Mouse (Mus musculus) testis, postnatal 14 days (tissue): ENCODE measurements around the gene Patz1.

Experiments
- DNase-seq: peaks from one replicate; pipeline ENCODE4 v3.0.0; 2021; ENCODE audit warnings: low spot score

The Patz1 gene

DNA sequence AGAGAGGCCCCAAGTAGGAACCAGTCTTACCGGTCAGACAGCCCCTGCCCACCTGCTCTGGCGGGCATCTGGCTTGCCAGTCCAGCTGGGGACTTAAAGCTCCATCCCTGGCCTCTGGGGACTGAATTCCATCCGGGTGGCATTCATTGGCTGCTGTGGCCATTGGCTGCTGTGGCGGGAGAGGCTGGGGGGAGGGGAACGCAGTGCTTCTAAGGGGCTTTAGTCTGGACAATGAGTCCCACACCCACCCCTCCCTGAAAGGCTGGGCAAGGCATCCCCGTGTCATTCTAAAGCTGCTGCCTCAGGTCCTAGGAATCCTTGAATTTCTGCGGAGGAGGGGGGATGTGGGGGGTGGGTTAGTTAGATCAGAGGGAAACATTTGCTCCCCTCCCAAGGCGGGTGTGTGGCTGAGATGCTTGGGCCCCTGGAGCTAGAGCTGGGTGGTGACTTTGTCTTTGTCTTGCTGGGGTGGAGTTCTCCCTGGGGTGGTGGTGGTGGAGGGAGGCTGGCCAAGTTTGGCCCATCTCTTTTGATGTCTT is 4.1 kb downstream of the Patz1 start:
- DNase-seq: no peak

DNA sequence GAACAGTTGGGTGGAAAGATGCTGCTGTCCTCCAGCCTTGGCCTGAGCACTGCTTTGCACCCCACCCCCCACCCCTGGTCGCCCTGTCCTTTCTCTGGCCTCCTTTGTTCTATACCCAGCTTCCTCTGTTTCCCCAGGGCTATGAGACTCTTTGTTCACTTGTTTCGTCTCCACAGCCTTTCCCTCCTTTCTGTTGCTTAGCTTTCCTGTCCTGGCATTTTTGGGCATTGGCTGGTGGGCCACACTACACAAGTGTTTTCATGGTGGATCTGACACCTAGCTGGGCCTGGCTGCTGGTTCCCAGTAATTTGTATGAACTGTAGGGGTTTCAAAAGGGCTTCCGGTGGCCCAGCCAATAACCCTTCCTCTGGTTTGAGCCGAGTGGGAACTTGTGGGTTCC is 4.7 kb downstream of the Patz1 start:
- DNase-seq: no peak

DNA sequence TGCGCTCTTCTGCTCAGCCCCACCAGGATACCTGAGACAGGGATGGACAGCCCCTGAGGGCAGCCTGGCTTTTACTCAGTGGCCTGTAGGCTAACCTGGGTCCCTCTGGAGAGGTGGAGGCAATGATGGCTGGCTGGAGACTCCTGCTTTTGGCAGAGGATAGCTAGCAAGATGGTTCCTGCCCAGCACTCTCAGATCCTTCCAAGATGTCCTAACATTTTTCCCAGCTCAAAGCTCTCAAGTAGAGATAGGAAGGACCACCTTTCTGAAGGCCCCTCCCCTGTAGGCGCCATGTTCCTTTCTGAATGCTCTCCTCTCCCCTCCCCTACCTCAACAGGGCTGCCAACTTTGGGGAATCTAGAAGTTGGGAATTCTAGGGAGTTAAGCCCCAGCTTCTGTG is 6.0 kb downstream of the Patz1 start:
- no peak for DNase-seq

DNA sequence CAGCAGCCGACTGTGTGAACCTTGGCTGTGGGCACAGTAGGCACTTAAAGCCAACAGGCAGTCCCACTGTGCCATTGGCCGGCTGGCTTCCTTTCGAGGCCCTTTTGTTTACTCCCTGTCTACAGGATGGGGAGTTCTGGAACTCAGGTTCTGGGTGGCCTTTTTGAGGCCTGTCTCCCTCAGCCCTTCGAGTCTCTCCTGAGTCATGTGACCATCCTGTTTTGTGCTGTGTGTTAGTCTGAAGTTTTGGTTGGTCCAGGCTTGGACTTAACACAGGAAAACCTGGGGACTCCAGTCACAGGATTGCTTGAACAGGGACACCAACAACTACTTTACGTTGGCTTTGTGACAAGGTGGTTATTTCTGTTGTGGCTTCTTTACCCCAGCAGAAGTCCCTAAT is 7.4 kb downstream of the Patz1 start:
- DNase-seq: no peak

DNA sequence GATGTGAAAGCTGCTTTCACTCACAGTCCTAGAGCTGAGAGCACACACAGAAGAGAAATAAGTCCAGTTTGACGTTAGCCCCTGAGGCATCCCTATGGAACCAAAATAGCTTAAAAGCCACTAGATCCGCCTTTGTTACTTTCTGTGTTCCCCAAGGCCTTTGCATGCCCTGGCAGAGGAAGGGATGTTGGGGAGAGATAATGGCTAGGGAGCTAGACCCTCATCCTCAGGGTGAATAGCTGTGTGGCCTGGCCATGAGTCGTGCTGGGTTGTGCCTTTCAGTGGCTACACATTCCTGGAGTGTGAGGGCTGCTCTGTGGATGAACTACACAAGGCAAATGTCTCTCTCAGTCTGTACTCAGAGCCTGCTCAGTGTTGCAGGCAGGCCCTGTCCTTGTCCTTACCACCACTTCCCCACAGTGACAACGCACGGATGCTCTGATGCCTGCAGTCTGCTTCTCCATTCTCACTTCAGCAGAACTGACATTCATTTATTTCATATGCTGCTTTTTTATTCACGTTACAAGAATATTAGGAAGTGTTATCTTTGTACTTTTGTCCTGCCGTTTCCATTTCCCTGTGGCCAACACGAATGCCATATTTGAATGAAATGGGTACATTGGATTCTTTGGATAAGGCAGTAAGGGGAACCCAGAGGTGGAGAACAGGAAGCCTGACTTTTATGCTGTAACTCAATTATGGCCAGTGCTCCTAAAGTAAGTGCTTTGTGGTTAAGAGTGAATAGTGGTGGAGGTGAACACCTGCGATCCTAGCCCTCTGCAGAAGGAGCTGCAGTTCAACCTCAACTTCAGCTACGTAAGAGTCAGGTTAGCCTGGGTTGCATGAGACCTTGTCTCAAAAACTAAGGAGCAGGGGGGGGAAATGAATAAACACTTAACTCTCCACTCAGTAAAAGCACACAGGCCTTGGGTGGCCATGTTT is 9.5 kb downstream of the Patz1 start:
- no peak for DNase-seq

DNA sequence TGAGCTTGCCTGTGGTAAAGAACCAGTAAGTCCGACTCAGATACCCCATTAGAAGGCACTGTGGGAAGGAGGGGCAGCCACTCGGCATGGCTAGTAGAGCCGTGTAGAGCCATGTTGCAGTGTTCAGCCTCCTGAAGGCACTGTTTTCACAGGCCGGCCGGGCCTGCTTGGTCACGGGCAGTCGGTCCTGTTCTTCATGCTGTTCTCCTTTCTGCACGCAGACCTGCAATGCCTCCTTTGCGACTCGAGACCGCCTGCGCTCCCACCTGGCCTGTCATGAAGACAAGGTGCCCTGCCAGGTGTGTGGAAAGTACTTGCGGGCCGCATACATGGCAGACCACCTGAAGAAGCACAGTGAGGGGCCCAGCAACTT is 10.1 kb downstream of the Patz1 start:
- no peak for DNase-seq

DNA sequence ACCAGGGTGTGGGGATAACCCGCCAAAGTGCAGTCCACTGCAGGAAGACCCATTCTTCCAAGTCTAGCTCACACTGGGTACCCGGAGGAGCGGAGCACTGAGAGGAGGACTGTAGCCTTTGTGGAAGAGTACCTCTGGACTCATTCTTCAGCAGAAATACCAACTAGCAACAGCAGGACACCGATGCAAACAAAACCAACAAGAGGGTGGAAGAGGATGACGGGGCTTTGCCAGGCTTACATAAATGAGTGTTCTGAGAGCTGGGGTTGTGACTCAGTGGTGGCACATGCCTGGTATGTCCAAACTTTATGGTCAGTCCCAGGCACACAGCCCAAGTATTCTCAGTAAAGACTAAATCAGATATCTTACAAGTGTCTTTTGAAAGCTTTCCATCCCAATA is 12.4 kb downstream of the Patz1 start:
- DNase-seq: no peak

DNA sequence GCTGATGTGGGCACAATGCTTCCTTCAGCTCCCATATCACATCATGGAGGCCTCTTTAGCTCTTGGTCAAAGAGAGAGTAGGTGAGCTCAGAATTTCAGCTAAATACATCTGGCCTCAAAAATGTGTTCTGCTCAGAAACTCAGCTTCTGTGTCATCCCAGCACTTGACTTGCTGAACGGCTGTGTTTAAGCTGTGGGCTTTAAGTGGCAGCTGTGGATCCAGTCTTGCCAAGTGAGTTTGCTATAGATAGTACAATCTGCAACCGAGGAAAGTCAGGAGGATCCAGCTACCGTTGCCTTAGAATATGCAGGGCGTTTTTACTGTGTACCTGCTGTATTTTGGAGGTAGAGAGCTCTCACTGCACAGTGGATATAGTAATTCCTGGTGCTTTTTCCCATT is 13.7 kb downstream of the Patz1 start:
- DNase-seq: no peak

DNA sequence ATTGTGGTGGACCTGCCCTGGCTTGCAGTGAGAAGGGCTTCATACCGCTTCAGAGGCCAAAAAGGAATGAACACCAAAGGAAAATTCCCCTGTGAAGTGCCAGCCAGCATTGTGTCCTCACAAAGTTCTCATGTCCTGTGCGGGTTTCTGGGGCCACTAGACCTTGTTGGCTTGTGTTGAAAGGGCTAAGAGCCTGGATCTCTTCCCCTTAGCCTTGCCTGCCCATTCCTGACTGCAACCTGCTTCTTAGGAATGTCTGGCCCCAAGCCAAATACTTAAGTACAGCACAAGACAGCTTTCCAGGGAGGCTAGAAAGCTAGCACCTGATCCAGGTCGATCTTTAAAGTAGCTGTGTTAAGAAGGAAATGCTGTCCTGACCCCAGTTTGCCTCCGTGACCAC is 14.1 kb downstream of the Patz1 start:
- DNase-seq: no peak

DNA sequence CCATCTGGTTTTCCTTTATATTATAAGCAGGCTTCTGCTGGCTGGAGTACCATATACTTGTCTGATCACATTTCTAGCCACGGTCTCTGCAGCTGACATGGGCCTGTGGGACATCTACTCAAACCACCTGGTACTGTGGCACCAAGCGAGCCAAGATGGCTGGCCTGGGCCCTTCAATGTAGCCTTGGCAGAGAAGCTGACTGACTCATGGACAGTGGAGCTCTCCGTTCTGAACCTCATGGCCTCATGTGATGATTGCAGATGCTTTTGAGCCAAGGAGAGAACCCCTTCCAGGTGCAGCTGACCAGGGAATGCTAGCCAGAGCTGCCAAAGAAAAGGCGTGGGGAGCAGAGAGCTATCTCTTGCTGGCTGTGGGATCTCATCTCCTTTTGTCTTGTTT is 17.1 kb downstream of the Patz1 start:
- no peak for DNase-seq

DNA sequence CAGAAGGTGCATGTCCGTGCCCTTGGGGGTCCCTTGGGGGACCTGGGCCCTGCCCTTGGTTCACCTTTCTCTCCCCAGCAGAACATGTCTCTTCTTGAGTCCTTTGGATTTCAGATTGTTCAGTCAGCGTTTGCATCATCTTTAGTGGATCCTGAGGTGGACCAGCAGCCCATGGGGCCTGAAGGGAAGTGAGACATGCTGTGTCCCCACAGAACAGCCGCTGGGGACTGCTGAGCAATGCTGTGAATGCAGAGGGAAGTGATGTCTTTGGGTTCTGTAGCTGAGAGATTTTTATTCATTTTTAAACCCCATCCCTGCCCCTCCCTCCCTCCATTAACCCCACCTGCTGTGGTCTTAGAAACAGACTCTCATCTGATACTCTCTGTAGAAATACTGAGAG is 19.2 kb downstream of the Patz1 start:
- DNase-seq: no peak

DNA sequence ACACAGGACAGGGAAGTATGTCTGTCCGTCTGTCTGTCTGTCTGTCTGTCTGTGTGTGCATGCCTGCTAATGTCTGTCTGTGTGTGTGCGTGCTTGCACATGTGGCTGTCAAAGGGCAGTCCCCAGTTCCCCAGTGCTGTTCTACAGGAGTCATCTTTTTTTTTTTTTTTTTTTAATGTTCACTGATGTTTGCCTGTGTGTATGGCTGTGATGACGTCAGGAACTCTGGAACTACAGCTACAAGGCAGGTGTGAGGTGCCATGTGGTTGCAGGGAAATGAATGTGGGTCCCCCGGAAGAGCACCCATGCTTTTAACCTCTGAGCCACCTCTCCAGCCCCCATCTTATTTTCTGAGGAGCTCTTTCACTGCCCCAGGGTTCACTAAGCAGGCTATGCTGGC is 21.2 kb downstream of the Patz1 start:
- no peak for DNase-seq

DNA sequence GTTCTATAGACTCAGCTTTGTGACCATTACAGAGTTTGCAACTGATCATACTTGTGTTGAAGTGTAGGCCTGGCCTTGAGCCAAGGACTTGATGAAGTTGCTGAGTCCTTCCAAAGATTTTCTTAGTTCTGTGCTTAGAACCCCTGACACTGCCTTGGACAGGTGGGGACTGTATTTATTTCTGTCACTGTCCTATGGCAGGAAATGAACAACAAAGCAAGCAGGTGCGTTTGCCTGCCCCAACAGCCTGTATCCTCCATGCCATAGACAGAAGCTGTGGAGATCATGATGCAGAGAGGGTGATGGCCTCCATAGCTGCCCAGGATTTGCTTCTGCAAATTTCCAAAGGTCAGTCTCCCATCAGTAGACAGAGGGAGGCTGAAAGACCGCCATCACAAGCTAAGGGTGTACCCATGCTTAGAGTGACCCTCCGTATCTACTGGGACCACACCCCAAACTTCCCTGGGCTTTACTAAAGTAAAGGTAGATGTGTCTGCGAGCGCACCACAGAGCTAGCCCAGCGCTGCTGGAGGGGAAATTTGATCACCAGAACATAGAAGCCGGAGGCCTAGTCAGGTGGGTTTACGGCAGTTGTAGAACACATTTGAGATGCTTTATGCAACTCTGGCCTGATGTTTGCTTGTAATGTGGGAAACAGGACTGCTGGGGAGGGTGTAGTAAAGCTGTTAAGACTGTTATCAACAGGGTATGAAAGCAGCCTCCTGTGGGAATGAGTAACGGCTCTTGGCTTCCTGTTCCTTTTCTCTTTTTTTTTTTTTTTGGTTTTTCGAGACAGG is 22.3 kb downstream of the Patz1 start:
- no peak for DNase-seq

DNA sequence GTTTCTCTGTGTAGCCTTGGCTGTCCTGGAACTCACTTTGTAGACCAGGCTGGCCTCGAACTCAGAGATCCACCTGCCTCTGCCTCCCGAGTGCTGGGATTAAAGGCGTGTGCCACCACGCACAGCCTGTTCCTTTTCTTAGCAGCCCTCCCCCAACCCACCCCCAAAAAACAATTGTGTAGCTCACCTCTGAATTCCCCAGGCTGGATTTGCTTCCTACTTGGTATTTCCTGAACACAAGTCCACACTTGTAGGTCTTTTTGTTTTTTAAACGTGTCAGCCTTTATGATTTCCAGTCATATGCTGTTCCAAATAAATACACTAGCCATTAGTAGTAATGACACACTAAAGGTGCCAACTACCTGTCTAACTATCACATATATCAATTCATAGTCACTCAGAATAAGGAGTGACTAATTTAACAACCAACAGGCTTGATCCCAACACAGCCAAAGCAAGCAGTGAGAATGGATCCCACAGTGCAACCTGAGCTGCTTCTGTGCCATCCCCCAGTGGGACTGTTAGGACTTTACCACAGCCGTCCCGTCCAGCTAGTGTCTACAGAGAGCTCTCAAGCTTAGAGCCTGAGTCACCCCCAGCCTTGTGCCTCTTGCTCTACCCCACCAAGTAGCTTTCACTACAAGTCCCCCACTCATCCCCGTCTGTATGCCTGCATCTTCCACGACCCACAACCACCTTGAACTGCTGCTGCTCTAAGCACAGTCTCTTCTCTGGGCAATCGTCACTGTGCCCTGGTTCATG is 23.1 kb downstream of the Patz1 start:
- no peak for DNase-seq

DNA sequence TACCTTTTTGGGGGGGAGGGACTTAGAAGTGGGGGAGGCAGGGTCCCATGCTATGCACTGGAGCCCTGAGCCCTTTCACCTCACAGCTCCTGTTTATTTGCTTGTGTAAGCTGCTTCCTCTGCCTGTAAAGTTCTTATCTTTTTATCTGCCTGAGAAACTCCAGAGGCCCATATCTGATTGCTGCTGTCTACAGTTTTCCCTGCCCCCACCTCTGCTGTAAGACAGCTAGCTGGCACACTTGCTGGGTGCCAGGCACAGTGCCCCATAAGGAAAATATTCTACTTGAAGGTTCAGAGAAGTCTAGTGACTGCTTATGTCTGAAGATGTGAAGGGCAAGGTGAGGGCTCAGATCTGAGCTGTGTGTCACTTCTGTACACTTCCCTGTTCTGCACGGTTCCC is 24.6 kb downstream of the Patz1 start:
- DNase-seq: no peak

DNA sequence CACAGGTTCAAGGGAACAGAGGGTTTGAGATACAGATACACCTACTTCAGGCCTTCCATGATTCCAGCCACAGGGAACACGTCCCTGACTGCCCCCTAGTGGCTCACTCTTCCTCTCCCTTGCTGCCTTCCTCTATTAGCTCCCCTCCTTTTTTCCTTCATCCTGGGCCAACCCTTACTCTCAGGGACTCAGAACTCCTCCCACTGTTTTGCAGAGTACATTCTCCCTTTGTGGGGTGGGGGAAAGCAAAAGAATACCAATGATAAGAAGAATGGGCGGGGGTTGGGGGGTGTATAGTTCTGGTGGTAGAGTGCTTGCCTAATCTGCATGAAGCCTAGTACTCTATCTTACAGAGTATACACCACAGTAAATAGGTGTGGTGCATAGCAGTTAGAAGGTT is 25.5 kb downstream of the Patz1 start:
- no peak for DNase-seq

DNA sequence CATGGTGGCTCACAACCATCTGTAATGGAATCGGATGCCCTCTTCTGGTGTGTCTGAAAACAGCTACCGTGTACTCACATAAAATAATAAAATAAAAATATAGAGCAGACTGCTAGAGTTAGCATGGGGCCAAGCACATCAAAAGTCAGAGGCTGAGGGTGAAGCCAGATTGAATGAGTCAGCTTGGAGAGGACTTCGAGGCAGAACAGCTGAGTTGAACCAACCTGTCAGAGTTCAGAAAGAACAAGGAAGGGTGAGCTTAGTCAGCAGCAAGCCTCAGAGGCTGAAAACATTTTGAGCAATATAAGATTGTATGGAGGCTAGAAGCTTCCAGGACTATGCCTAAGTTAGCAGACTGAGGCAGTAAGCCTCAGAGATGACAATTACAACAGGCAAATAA is 29.6 kb downstream of the Patz1 start:
- no peak for DNase-seq

DNA sequence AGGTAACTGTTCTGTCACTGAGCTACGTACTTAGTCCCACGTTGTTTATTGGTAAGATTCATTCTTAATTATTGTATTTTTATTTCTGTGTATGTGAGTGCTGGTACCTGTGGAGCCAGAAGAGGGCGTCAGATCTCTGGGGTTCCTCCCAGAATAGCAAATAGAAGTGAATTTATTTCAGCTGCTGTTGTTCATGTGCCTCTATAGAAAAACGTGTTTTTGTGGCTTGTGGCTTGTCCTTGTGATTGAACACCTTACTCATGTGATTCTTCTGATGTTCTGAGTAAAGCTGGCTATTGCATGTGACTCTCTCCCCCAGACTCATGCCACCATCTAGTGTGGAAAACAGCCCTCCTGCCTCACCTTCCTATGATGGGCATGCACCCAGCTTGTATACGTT is 39.6 kb downstream of the Patz1 start:
- no peak for DNase-seq

DNA sequence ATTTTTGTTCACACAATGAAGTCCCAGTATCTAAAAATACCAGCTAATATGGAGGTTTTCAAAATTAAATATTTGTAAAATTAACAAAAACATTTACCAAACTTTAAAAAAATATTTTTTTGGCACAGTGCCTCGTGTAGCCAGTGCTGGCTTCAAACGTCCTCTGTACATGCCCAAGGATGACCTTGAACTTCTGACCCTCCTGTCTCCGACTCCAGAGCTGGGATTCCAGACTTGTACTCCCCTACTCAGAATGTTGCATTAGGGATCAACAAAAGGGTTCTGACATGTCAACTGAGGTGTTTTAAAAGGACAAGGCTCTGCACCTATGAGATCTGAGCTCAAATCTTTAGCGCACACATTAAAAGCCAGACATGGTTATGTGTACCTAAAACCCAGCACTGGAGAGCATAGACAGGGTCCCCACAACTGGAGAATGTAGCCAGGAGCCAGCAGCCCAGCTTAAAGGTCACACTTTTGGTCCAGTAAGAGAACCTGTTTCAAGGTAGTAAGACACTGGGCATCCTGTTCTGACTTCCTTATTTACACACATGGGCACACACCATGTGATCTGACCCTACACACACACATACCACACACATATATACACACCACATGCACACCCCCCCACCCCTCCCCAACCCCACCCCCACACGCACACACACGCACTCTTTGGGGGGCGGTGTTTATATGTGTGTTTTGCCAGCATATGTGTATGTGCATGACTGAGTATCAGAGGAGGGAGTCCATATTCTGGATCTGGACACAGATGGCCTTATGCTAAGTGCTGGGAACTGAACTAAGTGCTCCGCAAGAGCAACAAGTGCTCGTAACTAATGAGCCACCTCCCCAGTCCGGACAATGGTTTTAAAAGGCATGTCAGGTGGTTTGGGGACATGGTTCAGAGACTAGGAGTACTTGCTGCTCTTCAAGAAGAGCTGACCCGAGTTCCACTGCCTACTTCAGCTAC is 40.4 kb downstream of the Patz1 start:
- DNase-seq: no peak

DNA sequence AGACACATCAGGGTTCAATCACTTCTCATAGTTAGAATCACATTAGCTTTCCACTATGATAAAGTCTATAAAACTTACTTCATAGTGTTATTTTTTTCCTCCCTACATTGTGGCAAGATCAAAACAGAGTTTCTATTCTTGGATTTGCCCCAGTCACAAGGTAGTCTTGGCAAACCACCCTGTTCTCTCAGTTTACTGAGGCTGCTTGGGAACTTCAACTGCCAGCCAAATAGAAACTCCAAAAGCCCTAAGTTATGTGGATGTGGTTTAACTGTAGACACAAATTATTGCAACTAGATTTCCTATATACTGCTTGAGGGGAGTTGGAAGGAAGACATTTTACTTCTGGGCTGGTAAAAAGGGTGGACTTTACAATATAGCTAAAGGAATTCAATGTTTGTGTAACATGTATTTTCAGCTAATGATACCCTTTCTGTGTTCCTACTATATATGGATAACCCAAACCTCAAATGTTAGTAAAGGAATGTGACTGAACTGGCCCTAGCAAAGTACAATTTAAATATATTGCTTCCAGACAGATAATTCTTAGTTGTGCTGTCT is 41.3 kb downstream of the Patz1 start, which contains the start of gene Pik3ip1:
Gene Pik3ip1, plus strand, starts transcription at position 511 of the 561 bp plus-strand sequence.
- no peak for DNase-seq

DNA sequence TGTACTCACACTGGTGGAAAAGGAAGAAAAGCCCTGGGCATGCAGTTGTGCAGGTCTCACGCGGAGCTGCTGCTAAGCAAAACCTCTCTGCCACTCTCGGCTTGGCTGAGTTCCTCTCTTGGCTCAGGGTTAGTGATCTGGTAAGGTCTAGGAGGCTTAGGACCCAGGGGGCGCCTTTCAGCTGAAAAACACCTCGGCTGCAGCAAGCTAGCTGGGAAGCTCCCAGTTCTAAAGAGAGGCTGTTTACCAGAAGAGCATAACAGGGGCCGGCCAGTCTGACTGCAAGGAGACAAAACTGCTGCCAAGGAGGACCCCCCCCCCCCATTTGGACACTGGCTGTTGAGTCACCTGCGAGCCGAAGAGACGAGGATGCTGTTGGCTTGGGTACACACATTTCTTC is 41.9 kb downstream of the Patz1 start:
- peak; percentile 81 for DNase-seq
